Mouse (Mus musculus) kidney, postnatal 36 days (tissue): ENCODE results near the gene Olfr263.
A peak's percentile ranks its signal among the peaks of the same experiment; 100 is the strongest.
"Not testable (repeated sequence)": the region's sequence is repeated elsewhere in the genome, so short reads cannot be mapped to it uniquely, and the experiment has no call there.

Experiments used
- DNase-seq, 2 experiments: peaks; one replicate each; pipeline ENCODE4 v3.0.0; 2021 to 2022; ENCODE audit warnings: mixed read lengths in 2 of 2

Olfr263 gene

GRCm38 (mm10) chr13:21129339-21129738 lies at the start of gene Olfr263:
TSS of gene Olfr263 (plus strand) at chr13:21129639.
- not testable (repeated sequence) for DNase-seq

- DNase-seq = peak; percentile 24 to 37
These were observed 46.8 kb upstream of the Olfr263 start for GRCm38 (mm10) chr13:21082686-21083085.

GRCm38 (mm10) chr13:21109759-21110158 lies 19.7 kb upstream of the Olfr263 start:
- DNase-seq = no peak

- DNase-seq = no peak
These were observed 19.0 kb upstream of the Olfr263 start for GRCm38 (mm10) chr13:21110441-21110840.

- DNase-seq = not testable (repeated sequence)
These were observed 18.3 kb upstream of the Olfr263 start, which contains the start of gene Olfr1369-ps1 for GRCm38 (mm10) chr13:21111183-21111582. TSS of gene Olfr1369-ps1 (plus strand) at chr13:21111483.

GRCm38 (mm10) chr13:21114121-21114520 lies 15.3 kb upstream of the Olfr263 start:
- no peak for DNase-seq

GRCm38 (mm10) chr13:21142421-21142820 lies 13.0 kb downstream of the Olfr263 start:
- peak in 1 of 2 experiments; percentile 27 for DNase-seq

GRCm38 (mm10) chr13:21145767-21146166 lies 16.3 kb downstream of the Olfr263 start, which contains the start of gene Olfr1368:
TSS of gene Olfr1368 (minus strand) at chr13:21145867.
- DNase-seq = no peak

GRCm38 (mm10) chr13:21155888-21156287 lies 26.4 kb downstream of the Olfr263 start:
- DNase-seq = no peak

- no peak for DNase-seq
These were observed 28.6 kb downstream of the Olfr263 start for GRCm38 (mm10) chr13:21158071-21158470.

- DNase-seq = peak; percentile 90 to 96
These were observed 29.5 kb downstream of the Olfr263 start for GRCm38 (mm10) chr13:21158785-21159474.

GRCm38 (mm10) chr13:21159475-21159819 lies 30.0 kb downstream of the Olfr263 start:
- peak in 1 of 2 experiments; percentile 42 for DNase-seq

- no peak for DNase-seq
These were observed 30.6 kb downstream of the Olfr263 start for GRCm38 (mm10) chr13:21160041-21160511.

- DNase-seq = peak; percentile 90 to 92
These were observed 31.5 kb downstream of the Olfr263 start for GRCm38 (mm10) chr13:21160657-21161590.

- no peak for DNase-seq
These were observed 32.2 kb downstream of the Olfr263 start for GRCm38 (mm10) chr13:21161591-21161990.

- DNase-seq = no peak
These were observed 33.2 kb downstream of the Olfr263 start for GRCm38 (mm10) chr13:21162591-21162990.

GRCm38 (mm10) chr13:21166936-21167909 lies 37.8 kb downstream of the Olfr263 start:
- DNase-seq = peak; percentile 70 to 78

- peak; percentile 27 to 31 for DNase-seq
These were observed 38.5 kb downstream of the Olfr263 start for GRCm38 (mm10) chr13:21167910-21168300.

- peak; percentile 37 to 48 for DNase-seq
These were observed 39.1 kb downstream of the Olfr263 start for GRCm38 (mm10) chr13:21168371-21169011.

GRCm38 (mm10) chr13:21169121-21169656 lies 39.8 kb downstream of the Olfr263 start:
- no peak for DNase-seq
